Mouse (Mus musculus): ENCODE measurements around the gene Met. TPM values are rescaled to one million over a fixed set of nuclear protein-coding genes. Genes with fewer than 3 reads are reported as not detected.

The Met gene
- 12.3 and 14.5 TPM in 2 replicates for polyA plus RNA-seq (2014; fragmentation: Nextera tagmentation; extraction: Ambion mirVana)

- H3K4me3 ChIP-seq (ENCODE audit: low read depth, low read length) = peak within 1 kb of the TSS; percentile 41
- no peaks in the 10 kb centered on the region for H3K36me3 ChIP-seq (ENCODE audit: control insufficient read depth, insufficient read depth, low read length)
- ATAC-seq (ENCODE audit: insufficient number of reproducible peaks, low FRiP score, low TSS enrichment, low read depth) (peak; percentile 85), DNase-seq (ENCODE audit: low spot score) (peak; percentile 62)
- H3K9me3 ChIP-seq (ENCODE audit: control insufficient read depth, low read length) = no peaks in the 10 kb centered on the region
- H3K27ac ChIP-seq (replicated peaks; ENCODE audit: low read depth, low read length) = no peak within 1 kb of the TSS
- peaks cover 8% of the 10 kb centered on the region; the same call in 1 of the 2 replicates for H3K27me3 ChIP-seq (ENCODE audit: control insufficient read depth, insufficient read depth, low read length)
- under 1% methylated on average over 54 of the region's 78 CpGs for WGBS
- H3K4me2 ChIP-seq (ENCODE audit: low read depth, severe bottlenecking) = peak within 1 kb of the TSS; percentile 96
- peak within 1 kb of the TSS; percentile 62 for H3K9ac ChIP-seq (ENCODE audit: low read length)
- H3K4me1 ChIP-seq (ENCODE audit: control insufficient read depth, insufficient read depth, low read length) = peaks cover 2% of the 10 kb centered on the region; the same call in 1 of the 2 replicates
Measured at GRCm38 (mm10) chr6:17463434-17464280, at the start of gene Met. Gene Met (plus strand): TSS chr6:17463800.

GRCm38 (mm10) chr6:17418226-17418625, 45.4 kb upstream of the Met start:
- no peaks in the 10 kb centered on the region for H3K4me1 ChIP-seq (ENCODE audit: control insufficient read depth, insufficient read depth, low read length)
- ATAC-seq (ENCODE audit: insufficient number of reproducible peaks, low FRiP score, low TSS enrichment, low read depth) = no peak
- no peak overlapping the region for H3K4me3 ChIP-seq (ENCODE audit: low read depth, low read length)
- no peaks in the 10 kb centered on the region for H3K36me3 ChIP-seq (ENCODE audit: control insufficient read depth, insufficient read depth, low read length)
- H3K27ac ChIP-seq (replicated peaks; ENCODE audit: low read depth, low read length) = no peak overlapping the region
- H3K27me3 ChIP-seq (ENCODE audit: control insufficient read depth, insufficient read depth, low read length) = no peaks in the 10 kb centered on the region
- DNase-seq (ENCODE audit: low spot score) = no peak
- WGBS = 79% methylated on average over 7 of the region's 7 CpGs
- H3K9me3 ChIP-seq (ENCODE audit: control insufficient read depth, low read length) = no peaks in the 10 kb centered on the region
- no peak overlapping the region for H3K9ac ChIP-seq (ENCODE audit: low read length)
- no peak overlapping the region for H3K4me2 ChIP-seq (ENCODE audit: low read depth, severe bottlenecking)

- Histone ChIP-seq H3K36me3 (ENCODE audit: control insufficient read depth, insufficient read depth, low read length) (no peaks in the 10 kb centered on the region), H3K4me3 (ENCODE audit: low read depth, low read length) (no peak overlapping the region), H3K4me1 (ENCODE audit: control insufficient read depth, insufficient read depth, low read length) (no peaks in the 10 kb centered on the region), H3K4me2 (ENCODE audit: low read depth, severe bottlenecking) (no peak overlapping the region), H3K27ac (replicated peaks; ENCODE audit: low read depth, low read length) (no peak overlapping the region), H3K9ac (ENCODE audit: low read length) (no peak overlapping the region), H3K9me3 (ENCODE audit: control insufficient read depth, low read length) (no peaks in the 10 kb centered on the region), H3K27me3 (ENCODE audit: control insufficient read depth, insufficient read depth, low read length) (no peaks in the 10 kb centered on the region)
- ATAC-seq (ENCODE audit: insufficient number of reproducible peaks, low FRiP score, low TSS enrichment, low read depth) = no peak
- no peak for DNase-seq (ENCODE audit: low spot score)
- 78% methylated on average over 1 of the region's 1 CpGs for WGBS
Measured at GRCm38 (mm10) chr6:17422432-17422831, 41.2 kb upstream of the Met start.

GRCm38 (mm10) chr6:17429041-17429440, 34.6 kb upstream of the Met start:
- H3K36me3 ChIP-seq (ENCODE audit: control insufficient read depth, insufficient read depth, low read length) = no peaks in the 10 kb centered on the region
- H3K27me3 ChIP-seq (ENCODE audit: control insufficient read depth, insufficient read depth, low read length) = no peaks in the 10 kb centered on the region
- WGBS = 68% methylated on average over 3 of the region's 3 CpGs
- DNase-seq (ENCODE audit: low spot score) (no peak), ATAC-seq (ENCODE audit: insufficient number of reproducible peaks, low FRiP score, low TSS enrichment, low read depth) (no peak)
- H3K27ac ChIP-seq (replicated peaks; ENCODE audit: low read depth, low read length) = no peak overlapping the region
- H3K4me3 ChIP-seq (ENCODE audit: low read depth, low read length) = no peak overlapping the region
- H3K9ac ChIP-seq (ENCODE audit: low read length) = no peak overlapping the region
- H3K4me1 ChIP-seq (ENCODE audit: control insufficient read depth, insufficient read depth, low read length) = no peaks in the 10 kb centered on the region
- H3K9me3 ChIP-seq (ENCODE audit: control insufficient read depth, low read length) = no peaks in the 10 kb centered on the region
- no peak overlapping the region for H3K4me2 ChIP-seq (ENCODE audit: low read depth, severe bottlenecking)

- ATAC-seq (ENCODE audit: insufficient number of reproducible peaks, low FRiP score, low TSS enrichment, low read depth) = no peak; the same call in 1 of the 2 replicates
Measured at GRCm38 (mm10) chr6:17429611-17430010, 34.0 kb upstream of the Met start.

GRCm38 (mm10) chr6:17443311-17443710, 20.3 kb upstream of the Met start:
- no peak overlapping the region for H3K9ac ChIP-seq (ENCODE audit: low read length)
- no peak overlapping the region for H3K4me2 ChIP-seq (ENCODE audit: low read depth, severe bottlenecking)
- WGBS = 96% methylated on average over 4 of the region's 4 CpGs
- H3K9me3 ChIP-seq (ENCODE audit: control insufficient read depth, low read length) = no peaks in the 10 kb centered on the region
- H3K4me1 ChIP-seq (ENCODE audit: control insufficient read depth, insufficient read depth, low read length) = no peaks in the 10 kb centered on the region
- no peak overlapping the region for H3K27ac ChIP-seq (replicated peaks; ENCODE audit: low read depth, low read length)
- H3K4me3 ChIP-seq (ENCODE audit: low read depth, low read length) = no peak overlapping the region
- no peak for ATAC-seq (ENCODE audit: insufficient number of reproducible peaks, low FRiP score, low TSS enrichment, low read depth)
- no peaks in the 10 kb centered on the region for H3K36me3 ChIP-seq (ENCODE audit: control insufficient read depth, insufficient read depth, low read length)
- no peaks in the 10 kb centered on the region for H3K27me3 ChIP-seq (ENCODE audit: control insufficient read depth, insufficient read depth, low read length)
- no peak for DNase-seq (ENCODE audit: low spot score)

More at GRCm38 (mm10) chr6:17429611-17430010, 34.0 kb upstream of the Met start:
- H3K36me3 ChIP-seq (ENCODE audit: control insufficient read depth, insufficient read depth, low read length) = no peaks in the 10 kb centered on the region
- DNase-seq (ENCODE audit: low spot score) = no peak
- no peak overlapping the region for H3K9ac ChIP-seq (ENCODE audit: low read length)
- H3K4me2 ChIP-seq (ENCODE audit: low read depth, severe bottlenecking) = no peak overlapping the region
- WGBS = 71% methylated on average over 3 of the region's 3 CpGs
- H3K4me3 ChIP-seq (ENCODE audit: low read depth, low read length) = no peak overlapping the region
- H3K27ac ChIP-seq (replicated peaks; ENCODE audit: low read depth, low read length) = no peak overlapping the region
- no peaks in the 10 kb centered on the region for H3K9me3 ChIP-seq (ENCODE audit: control insufficient read depth, low read length)
- H3K27me3 ChIP-seq (ENCODE audit: control insufficient read depth, insufficient read depth, low read length) = no peaks in the 10 kb centered on the region
- no peaks in the 10 kb centered on the region for H3K4me1 ChIP-seq (ENCODE audit: control insufficient read depth, insufficient read depth, low read length)

GRCm38 (mm10) chr6:17451305-17451704, 12.3 kb upstream of the Met start:
- ATAC-seq (ENCODE audit: insufficient number of reproducible peaks, low FRiP score, low TSS enrichment, low read depth) = no peak
- Histone ChIP-seq H3K36me3 (ENCODE audit: control insufficient read depth, insufficient read depth, low read length) (no peaks in the 10 kb centered on the region), H3K4me2 (ENCODE audit: low read depth, severe bottlenecking) (no peak overlapping the region), H3K9ac (ENCODE audit: low read length) (no peak overlapping the region), H3K4me3 (ENCODE audit: low read depth, low read length) (no peak overlapping the region), H3K9me3 (ENCODE audit: control insufficient read depth, low read length) (no peaks in the 10 kb centered on the region), H3K27ac (replicated peaks; ENCODE audit: low read depth, low read length) (no peak overlapping the region), H3K27me3 (ENCODE audit: control insufficient read depth, insufficient read depth, low read length) (no peaks in the 10 kb centered on the region), H3K4me1 (ENCODE audit: control insufficient read depth, insufficient read depth, low read length) (no peaks in the 10 kb centered on the region)
- 46% methylated on average over 5 of the region's 5 CpGs for WGBS
- no peak for DNase-seq (ENCODE audit: low spot score)

GRCm38 (mm10) chr6:17455116-17455515, 8.5 kb upstream of the Met start:
- ATAC-seq (ENCODE audit: insufficient number of reproducible peaks, low FRiP score, low TSS enrichment, low read depth) (no peak), DNase-seq (ENCODE audit: low spot score) (no peak)
- Histone ChIP-seq H3K36me3 (ENCODE audit: control insufficient read depth, insufficient read depth, low read length) (no peaks in the 10 kb centered on the region), H3K27me3 (ENCODE audit: control insufficient read depth, insufficient read depth, low read length) (no peaks in the 10 kb centered on the region), H3K9ac (ENCODE audit: low read length) (no peak overlapping the region), H3K27ac (replicated peaks; ENCODE audit: low read depth, low read length) (no peak overlapping the region), H3K4me2 (ENCODE audit: low read depth, severe bottlenecking) (no peak overlapping the region), H3K4me3 (ENCODE audit: low read depth, low read length) (no peak overlapping the region), H3K4me1 (ENCODE audit: control insufficient read depth, insufficient read depth, low read length) (no peaks in the 10 kb centered on the region), H3K9me3 (ENCODE audit: control insufficient read depth, low read length) (no peaks in the 10 kb centered on the region)
- 83% methylated on average over 1 of the region's 1 CpGs for WGBS
